Mouse (Mus musculus) midbrain, embryonic 14.5 days (tissue): ENCODE data around the gene Acss2. TPM values are rescaled to one million over a fixed set of nuclear protein-coding genes. Genes with fewer than 3 reads are reported as not detected.

Experiments
- ATAC-seq: fragments of 200-750 bp; cut with Nextera tagmentation; 2 replicates; pipeline ENCODE4 v1.8.0; 2017; ENCODE audit warnings: moderate number of reproducible peaks, moderate library complexity; ENCODE audit not compliant: low FRiP score, low TSS enrichment
- DNase-seq: peaks from one replicate; pipeline ENCODE4 v3.0.0-alpha.2; 2015
- H3K27ac ChIP-seq: fragments of 300-500 bp; sonication (generic); replicated peaks from 2 replicates; pipeline ENCODE4 v1.5.1; 2014; ENCODE audit warnings: mild to moderate bottlenecking, low read depth, low read length, moderate library complexity
- H3K27me3 ChIP-seq: fragments of 300-500 bp; sonication (generic); 2 replicates; pipeline ENCODE4 v1.6.1; 2014; ENCODE audit warnings: low read length, control low read depth, mixed read lengths; ENCODE audit not compliant: control insufficient read depth, insufficient read depth
- H3K36me3 ChIP-seq: fragments of 300-500 bp; sonication (generic); 2 replicates; pipeline ENCODE4 v1.6.1; 2014; ENCODE audit warnings: low read length, control low read depth; ENCODE audit not compliant: control insufficient read depth, insufficient read depth
- H3K4me1 ChIP-seq: fragments of 300-500 bp; sonication (generic); 2 replicates; pipeline ENCODE4 v1.6.1; 2014; ENCODE audit warnings: mild to moderate bottlenecking, antibody characterized with exemption, low read length, control low read depth; ENCODE audit not compliant: control insufficient read depth, insufficient read depth
- H3K4me2 ChIP-seq: fragments of 300-500 bp; sonication (generic); 2 replicates; pipeline ENCODE4 v1.6.1; 2014; ENCODE audit warnings: mild to moderate bottlenecking, low read length, moderate library complexity
- H3K4me3 ChIP-seq: fragments of 300-500 bp; sonication (generic); replicated peaks from 2 replicates; pipeline ENCODE4 v1.5.1; 2014; ENCODE audit warnings: low read depth, low read length
- H3K9ac ChIP-seq: fragments of 300-500 bp; sonication (generic); replicated peaks from 2 replicates; pipeline ENCODE4 v1.6.1; 2014; ENCODE audit warnings: mild to moderate bottlenecking, low read length, moderate library complexity
- H3K9me3 ChIP-seq: fragments of 300-500 bp; sonication (generic); 2 replicates; pipeline ENCODE4 v1.6.1; 2016; ENCODE audit warnings: low read length, control low read depth, mixed read lengths; ENCODE audit not compliant: control insufficient read depth
- WGBS: fragments of 180-500 bp; shearing (Covaris S2); extraction: QIAGEN DNeasy Blood & Tissue Kit; methylation state at CpG from one replicate; pipeline ENCODE4 v1.1.7; 2014; 5-methylcytosine and 5-hydroxymethylcytosine counted together
- polyA plus RNA-seq: library from polyadenylated mRNA; unstranded; fragments of >200 nt; fragmentation: Nextera tagmentation; extraction: Ambion mirVana; gene quantifications from 2 replicates; pipeline ENCODE4 v1.2.1, GENCODE M21; 2014

Acss2 gene
- polyA plus RNA-seq, 1 experiment from 2014 or later = 25.7 TPM

DNA sequence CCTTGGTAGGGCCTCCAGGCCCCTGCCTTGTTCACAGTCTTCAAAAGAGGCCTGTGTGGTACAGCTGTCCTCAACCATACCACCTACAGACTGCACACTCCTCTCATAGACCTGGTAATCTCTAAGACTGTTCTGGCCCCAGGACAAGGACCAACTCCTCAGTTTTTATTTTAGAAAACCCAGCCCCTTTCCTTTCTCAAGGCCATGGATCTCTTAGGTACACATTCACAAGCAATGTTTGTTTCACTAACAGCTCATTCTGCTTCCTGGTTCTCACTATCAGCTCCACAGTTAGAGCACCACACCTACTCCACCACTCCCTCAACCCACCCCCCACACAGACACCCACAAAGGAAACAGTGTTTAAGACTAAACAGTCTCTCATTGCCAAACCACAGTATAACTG, 35.2 kb downstream of the Acss2 start:
- no peak for DNase-seq

DNA sequence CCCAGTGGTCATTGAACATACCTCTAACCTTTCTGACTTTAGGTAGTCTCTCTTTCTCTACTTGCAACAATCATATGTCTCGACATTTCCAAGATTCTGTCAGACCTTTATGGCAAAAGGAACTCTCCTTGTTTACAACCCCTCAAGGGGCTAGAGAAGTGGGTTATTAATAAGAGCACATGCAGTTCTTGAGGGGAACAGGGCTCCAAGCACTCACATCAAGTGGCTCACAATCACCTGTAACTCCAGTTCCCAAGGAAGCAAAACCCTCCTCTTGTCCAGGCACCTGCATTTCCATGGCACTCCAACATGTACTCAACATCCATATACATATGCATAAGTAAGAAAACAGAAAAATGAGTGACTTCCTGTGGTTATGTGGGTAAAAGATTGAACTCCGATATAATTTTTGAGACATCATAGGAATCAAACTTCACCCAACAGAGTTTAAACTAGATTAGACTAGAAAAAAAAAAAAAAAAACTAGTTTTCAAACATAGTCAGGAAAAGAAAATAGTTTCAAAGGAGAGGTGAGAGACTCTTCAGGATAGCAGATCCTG, 36.8 kb downstream of the Acss2 start:
- ATAC-seq = no peak
- Histone ChIP-seq H3K4me2 (no peak overlapping the region), H3K9ac (no peak overlapping the region), H3K4me3 (no peak overlapping the region), H3K27ac (no peak overlapping the region), H3K4me1 (no peaks in the 10 kb centered on the region), H3K36me3 (no peaks in the 10 kb centered on the region), H3K27me3 (no peaks in the 10 kb centered on the region), H3K9me3 (no peaks in the 10 kb centered on the region)
- 88% methylated on average over 2 of the region's 2 CpGs for WGBS
- no peak for DNase-seq

More for the DNA sequence above, 35.2 kb downstream of the Acss2 start:
- no peaks in the 10 kb centered on the region for H3K9me3 ChIP-seq
- no peaks in the 10 kb centered on the region for H3K36me3 ChIP-seq
- H3K9ac ChIP-seq = no peak overlapping the region
- no peaks in the 10 kb centered on the region for H3K4me1 ChIP-seq
- ATAC-seq = no peak
- no peaks in the 10 kb centered on the region for H3K27me3 ChIP-seq
- H3K4me2 ChIP-seq = no peak overlapping the region
- H3K27ac ChIP-seq = no peak overlapping the region
- no peak overlapping the region for H3K4me3 ChIP-seq

DNA sequence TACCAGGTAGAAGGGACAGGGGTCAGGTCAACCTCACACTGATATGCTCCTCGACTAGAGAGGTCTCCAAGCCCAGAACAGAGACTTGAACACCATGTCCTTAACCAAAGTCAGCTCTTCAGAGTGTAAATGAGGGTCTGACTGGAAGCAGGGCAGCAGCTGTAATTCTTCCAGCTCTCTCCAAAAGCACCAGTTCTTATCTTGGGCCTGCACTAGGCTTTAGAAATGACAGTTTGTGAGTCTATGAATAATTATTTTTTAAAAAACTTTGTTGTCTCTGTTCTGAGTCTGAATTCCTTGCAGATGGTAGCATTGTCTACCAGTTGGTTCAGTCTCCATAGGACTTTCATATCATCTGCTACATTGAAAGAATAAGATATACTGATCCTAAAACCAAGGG, 44.5 kb downstream of the Acss2 start:
- Histone ChIP-seq H3K27ac (no peak overlapping the region), H3K9me3 (no peaks in the 10 kb centered on the region), H3K9ac (no peak overlapping the region), H3K4me1 (no peaks in the 10 kb centered on the region), H3K27me3 (no peaks in the 10 kb centered on the region), H3K36me3 (0 out of 2 replicates have a peak, but pooled peaks cover 17% of the 10 kb centered on the region), H3K4me2 (no peak overlapping the region), H3K4me3 (no peak overlapping the region)
- 45% methylated on average over 1 of the region's 1 CpGs for WGBS
- no peak for ATAC-seq
- no peak for DNase-seq

DNA sequence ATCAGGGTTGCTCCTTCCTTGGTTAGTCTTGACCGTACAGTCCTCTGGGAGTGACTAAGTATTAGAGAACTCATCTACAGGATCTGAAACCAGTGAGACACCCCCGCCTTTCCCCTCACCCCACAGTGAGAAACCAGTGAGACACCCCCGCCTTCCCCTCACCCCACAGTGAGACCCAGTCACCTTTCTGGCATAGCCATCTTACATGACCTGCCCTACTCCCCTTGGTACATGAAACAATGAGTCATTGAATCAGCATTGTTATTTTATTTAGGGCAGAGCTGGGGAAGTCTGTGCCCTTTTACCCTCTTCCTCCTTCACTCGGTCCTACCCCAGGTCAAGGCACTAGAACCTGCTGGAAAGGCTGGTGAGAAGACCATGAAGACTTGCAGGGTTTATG, 45.2 kb downstream of the Acss2 start:
- Histone ChIP-seq H3K4me2 (no peak overlapping the region), H3K4me1 (no peaks in the 10 kb centered on the region), H3K4me3 (no peak overlapping the region), H3K9ac (no peak overlapping the region), H3K27ac (no peak overlapping the region), H3K27me3 (no peaks in the 10 kb centered on the region), H3K9me3 (no peaks in the 10 kb centered on the region), H3K36me3 (0 out of 2 replicates have a peak, but pooled peaks cover 17% of the 10 kb centered on the region)
- ATAC-seq (no peak), DNase-seq (no peak)
- 85% methylated on average over 4 of the region's 4 CpGs for WGBS

DNA sequence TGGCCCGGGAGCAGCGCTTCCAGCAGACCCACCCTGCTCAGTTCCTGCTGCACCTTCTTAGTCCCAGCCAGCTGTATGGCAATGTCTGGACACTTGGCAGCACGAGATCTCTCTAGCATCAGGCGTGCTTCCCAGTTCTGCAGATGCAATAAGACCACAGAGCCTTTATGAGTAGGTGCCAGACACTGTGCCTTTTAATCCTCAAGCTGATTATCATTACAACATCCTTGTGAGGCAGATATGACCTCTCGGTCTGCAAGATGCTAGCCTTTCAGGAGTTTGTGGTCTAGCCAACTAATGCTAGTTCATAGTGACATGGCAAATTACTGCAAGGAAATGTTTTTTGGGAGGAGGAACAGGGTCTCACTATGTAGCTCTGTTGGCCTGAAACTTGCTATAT, 50.0 kb downstream of the Acss2 start:
- H3K4me2 ChIP-seq = no peak overlapping the region
- no peak overlapping the region for H3K27ac ChIP-seq
- no peak for DNase-seq
- no peaks in the 10 kb centered on the region for H3K27me3 ChIP-seq
- H3K4me3 ChIP-seq = no peak overlapping the region
- no peak overlapping the region for H3K9ac ChIP-seq
- no peaks in the 10 kb centered on the region for H3K4me1 ChIP-seq
- no peak for ATAC-seq
- 86% methylated on average over 5 of the region's 5 CpGs for WGBS
- no peaks in the 10 kb centered on the region for H3K9me3 ChIP-seq
- 0 out of 2 replicates have a peak, but pooled peaks cover 3% of the 10 kb centered on the region for H3K36me3 ChIP-seq

DNA sequence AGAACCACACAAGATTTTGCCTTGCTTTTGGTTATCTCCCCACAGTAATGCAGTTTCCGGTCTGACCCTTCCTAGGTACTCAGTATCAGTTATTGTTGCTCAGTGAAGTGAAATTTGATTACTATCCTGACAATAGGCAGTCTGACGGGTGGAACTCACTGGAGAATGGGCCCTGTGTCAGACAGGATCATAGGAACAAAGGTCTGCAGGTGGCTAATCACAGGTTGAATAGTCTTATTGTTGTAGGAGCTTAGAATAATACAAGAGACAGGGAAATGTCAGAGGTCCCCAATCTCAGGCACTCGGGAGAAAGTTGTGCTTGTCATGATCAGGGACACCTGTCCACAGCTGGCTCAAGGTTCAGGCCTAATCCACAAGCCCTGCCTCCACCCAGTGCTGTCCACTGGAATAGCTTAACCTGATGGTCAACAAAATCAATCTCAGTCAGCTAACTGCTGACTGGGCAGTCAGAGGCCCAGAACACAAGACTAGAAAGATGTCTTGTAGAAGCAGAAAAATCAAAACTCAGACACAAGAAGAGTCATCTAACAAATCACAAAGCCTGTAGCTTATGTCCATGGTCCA, 51.6 kb downstream of the Acss2 start:
- H3K27me3 ChIP-seq = no peaks in the 10 kb centered on the region
- no peaks in the 10 kb centered on the region for H3K4me1 ChIP-seq

DNA sequence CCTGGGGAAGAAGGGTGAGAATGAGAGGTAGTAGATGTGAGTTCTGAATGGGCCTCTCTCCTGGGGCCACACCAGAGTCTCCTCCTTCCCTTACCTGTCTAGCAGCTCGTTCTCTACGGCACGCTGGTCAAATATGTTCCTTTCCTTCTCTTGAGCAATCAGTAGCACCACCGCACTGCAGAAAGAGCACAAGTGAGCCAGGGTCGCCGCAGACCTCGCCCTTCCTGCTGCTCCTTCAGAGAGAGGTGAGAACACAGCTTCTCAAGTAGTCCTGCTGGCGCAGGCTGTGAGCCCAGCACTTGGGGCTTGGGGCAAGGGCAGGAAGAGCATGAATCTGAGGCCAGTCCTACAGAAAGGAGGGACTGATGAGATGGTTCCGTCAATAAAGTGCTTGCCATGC, 55.3 kb downstream of the Acss2 start:
- Histone ChIP-seq H3K27me3 (no peaks in the 10 kb centered on the region), H3K27ac (no peak overlapping the region), H3K4me3 (no peak overlapping the region), H3K9ac (no peak overlapping the region), H3K9me3 (no peaks in the 10 kb centered on the region), H3K4me2 (no peak overlapping the region), H3K4me1 (no peaks in the 10 kb centered on the region), H3K36me3 (0 out of 2 replicates have a peak, but pooled peaks cover 3% of the 10 kb centered on the region)
- ATAC-seq = no peak
- WGBS = 93% methylated on average over 9 of the region's 9 CpGs
- no peak for DNase-seq

More for the DNA sequence above, 51.6 kb downstream of the Acss2 start:
- 5% methylated on average over 3 of the region's 3 CpGs for WGBS
- Histone ChIP-seq H3K36me3 (0 out of 2 replicates have a peak, but pooled peaks cover under 1% of the 10 kb centered on the region), H3K4me2 (no peak overlapping the region), H3K9me3 (no peaks in the 10 kb centered on the region), H3K27ac (no peak overlapping the region), H3K9ac (no peak overlapping the region), H3K4me3 (no peak overlapping the region)
- DNase-seq (no peak), ATAC-seq (no peak)

DNA sequence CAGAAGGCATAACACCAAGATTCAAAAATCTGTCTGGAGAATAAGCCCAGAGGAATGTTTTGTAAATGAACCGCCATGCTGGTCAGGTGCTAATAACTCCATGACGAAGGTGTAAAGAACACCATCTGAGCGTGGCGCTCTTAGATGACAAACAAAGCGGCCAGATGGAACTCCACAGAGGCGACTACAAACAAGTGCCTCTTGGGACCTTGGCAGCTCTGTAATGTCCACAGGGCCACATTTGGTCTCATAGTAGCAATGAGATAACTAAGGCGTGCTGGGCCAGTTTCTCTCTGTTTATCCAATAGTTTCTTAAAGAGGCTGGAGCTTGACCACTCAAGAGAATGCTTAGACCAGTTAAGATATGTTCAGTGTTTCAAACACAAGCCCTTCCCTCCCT, 56.2 kb downstream of the Acss2 start:
- Histone ChIP-seq H3K9ac (no peak overlapping the region), H3K27me3 (no peaks in the 10 kb centered on the region), H3K4me2 (no peak overlapping the region), H3K36me3 (0 out of 2 replicates have a peak, but pooled peaks cover 3% of the 10 kb centered on the region), H3K27ac (no peak overlapping the region), H3K4me3 (no peak overlapping the region), H3K9me3 (no peaks in the 10 kb centered on the region), H3K4me1 (no peaks in the 10 kb centered on the region)
- no peak for DNase-seq
- no peak for ATAC-seq
- WGBS = 93% methylated on average over 7 of the region's 7 CpGs

DNA sequence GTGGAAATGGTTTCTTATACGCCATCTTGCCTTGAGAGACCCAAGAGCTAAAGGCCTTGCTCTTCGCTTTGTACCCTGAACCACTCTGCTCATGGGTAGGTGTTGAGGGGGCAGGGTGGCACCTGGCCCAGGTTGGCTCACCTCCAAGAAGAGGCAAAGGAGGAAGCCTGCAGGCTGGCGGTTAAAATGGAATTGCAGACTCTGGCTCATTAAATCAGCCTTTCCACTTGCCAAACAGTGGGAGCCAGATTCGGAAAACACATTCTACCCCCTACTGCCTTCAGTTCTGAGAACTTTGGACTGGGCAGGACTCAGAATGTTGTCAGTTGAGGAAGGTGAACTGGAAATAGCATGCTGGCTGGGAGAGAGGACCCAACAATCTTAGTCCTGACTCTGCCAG, 57.0 kb downstream of the Acss2 start:
- H3K9ac ChIP-seq = no peak overlapping the region
- H3K36me3 ChIP-seq = 0 out of 2 replicates have a peak, but pooled peaks cover 3% of the 10 kb centered on the region
- H3K9me3 ChIP-seq = no peaks in the 10 kb centered on the region
- H3K4me3 ChIP-seq = no peak overlapping the region
- ATAC-seq = no peak
- DNase-seq = no peak
- no peak overlapping the region for H3K4me2 ChIP-seq
- H3K27me3 ChIP-seq = no peaks in the 10 kb centered on the region
- H3K4me1 ChIP-seq = no peaks in the 10 kb centered on the region
- WGBS = 94% methylated on average over 4 of the region's 4 CpGs
- H3K27ac ChIP-seq = no peak overlapping the region
